Mouse (Mus musculus): ENCODE measurements around the gene Gbp8. TPM values are rescaled to one million over a fixed set of nuclear protein-coding genes. Genes with fewer than 3 reads are reported as not detected.
"Not testable (repeated sequence)": the region's sequence is repeated elsewhere in the genome, so short reads cannot be mapped to it uniquely, and the experiment has no call there.

The Gbp8 gene
- polyA plus RNA-seq, 1 experiment, result 11.3 TPM

GRCm38 (mm10) chr5:105060224-105060623 lies 79.1 kb downstream of the Gbp8 start:
- H3K4me3 ChIP-seq (replicated peaks; ENCODE audit: control insufficient read depth, low read depth, low read length), result no peak overlapping the region
- no peak overlapping the region for H3K27ac ChIP-seq (ENCODE audit: control insufficient read depth, insufficient read depth, low read depth, low read length, poor library complexity)
- 67% methylated on average over 2 of the region's 2 CpGs for whole genome bisulfite sequencing
- TF ChIP-seq POLR2A (IDR thresholded peaks at IDR 0.05; ENCODE audit: borderline replicate concordance, control insufficient read depth, low read depth, low read length) (no peak), CTCF (IDR thresholded peaks at IDR 0.05; ENCODE audit: control insufficient read depth, insufficient read depth, low read length) (no peak)
- no peaks in the 10 kb centered on the region; the same call in 1 of the 2 replicates for H3K4me1 ChIP-seq (ENCODE audit: control insufficient read depth, insufficient read depth, low read length)

DNA sequence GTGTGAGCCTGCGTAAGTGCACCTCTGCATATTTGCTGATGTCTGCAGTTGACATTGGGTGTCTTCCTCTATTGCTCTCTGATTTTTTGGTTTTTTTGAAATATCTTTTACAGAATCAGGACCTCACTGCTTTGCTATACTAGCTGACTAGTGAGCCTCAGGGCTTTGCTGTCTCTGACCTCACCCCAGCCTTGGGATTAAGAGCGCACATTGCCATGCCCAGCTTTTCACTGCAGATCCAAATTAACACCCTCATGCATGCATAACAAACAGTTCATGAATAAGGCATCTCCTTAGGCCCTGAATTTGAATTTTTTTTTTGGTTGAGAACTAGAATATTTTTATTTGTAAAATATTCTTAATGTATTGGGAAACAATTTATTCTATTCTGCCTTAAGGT lies 84.1 kb downstream of the Gbp8 start:
- Histone ChIP-seq H3K27ac (ENCODE audit: control insufficient read depth, insufficient read depth, low read depth, low read length, poor library complexity) (no peak overlapping the region), H3K4me1 (ENCODE audit: control insufficient read depth, insufficient read depth, low read length) (no peaks in the 10 kb centered on the region; the same call in 1 of the 2 replicates), H3K4me3 (replicated peaks; ENCODE audit: control insufficient read depth, low read depth, low read length) (no peak overlapping the region)
- TF ChIP-seq CTCF (IDR thresholded peaks at IDR 0.05; ENCODE audit: control insufficient read depth, insufficient read depth, low read length) (no peak), POLR2A (IDR thresholded peaks at IDR 0.05; ENCODE audit: borderline replicate concordance, control insufficient read depth, low read depth, low read length) (no peak)
- WGBS, result 85% methylated on average over 2 of the region's 2 CpGs

- WGBS, result 43% methylated on average over 1 of the region's 1 CpGs
Observed at GRCm38 (mm10) chr5:105053471-105054169, 85.7 kb downstream of the Gbp8 start.

GRCm38 (mm10) chr5:105032362-105032761 lies 107.0 kb downstream of the Gbp8 start:
- TF ChIP-seq POLR2A (IDR thresholded peaks at IDR 0.05; ENCODE audit: borderline replicate concordance, control insufficient read depth, low read depth, low read length) (no peak), CTCF (IDR thresholded peaks at IDR 0.05; ENCODE audit: control insufficient read depth, insufficient read depth, low read length) (no peak)
- H3K4me3 ChIP-seq (replicated peaks; ENCODE audit: control insufficient read depth, low read depth, low read length), result no peak overlapping the region
- WGBS, result 63% methylated on average over 2 of the region's 2 CpGs
- no peaks in the 10 kb centered on the region for H3K4me1 ChIP-seq (ENCODE audit: control insufficient read depth, insufficient read depth, low read length)
- H3K27ac ChIP-seq (ENCODE audit: control insufficient read depth, insufficient read depth, low read depth, low read length, poor library complexity), result no peak overlapping the region

More at GRCm38 (mm10) chr5:105053471-105054169, 85.7 kb downstream of the Gbp8 start:
- H3K27ac ChIP-seq (ENCODE audit: control insufficient read depth, insufficient read depth, low read depth, low read length, poor library complexity); H3K4me1 ChIP-seq (ENCODE audit: control insufficient read depth, insufficient read depth, low read length); H3K4me3 ChIP-seq (replicated peaks; ENCODE audit: control insufficient read depth, low read depth, low read length): not testable (repeated sequence)

- TF ChIP-seq CTCF (IDR thresholded peaks at IDR 0.05; ENCODE audit: control insufficient read depth, insufficient read depth, low read length) (no peak), POLR2A (IDR thresholded peaks at IDR 0.05; ENCODE audit: borderline replicate concordance, control insufficient read depth, low read depth, low read length) (no peak)
- no peak overlapping the region for H3K4me3 ChIP-seq (replicated peaks; ENCODE audit: control insufficient read depth, low read depth, low read length)
- no peaks in the 10 kb centered on the region for H3K4me1 ChIP-seq (ENCODE audit: control insufficient read depth, insufficient read depth, low read length)
- no peak overlapping the region for H3K27ac ChIP-seq (ENCODE audit: control insufficient read depth, insufficient read depth, low read depth, low read length, poor library complexity)
- 32% methylated on average over 1 of the region's 1 CpGs for WGBS
Observed at GRCm38 (mm10) chr5:105012551-105012950, 126.8 kb downstream of the Gbp8 start.

GRCm38 (mm10) chr5:105011570-105011969 lies 127.8 kb downstream of the Gbp8 start:
- no peak overlapping the region for H3K4me3 ChIP-seq (replicated peaks; ENCODE audit: control insufficient read depth, low read depth, low read length)
- TF ChIP-seq POLR2A (IDR thresholded peaks at IDR 0.05; ENCODE audit: borderline replicate concordance, control insufficient read depth, low read depth, low read length), result no peak
- no peak for TF ChIP-seq CTCF (IDR thresholded peaks at IDR 0.05; ENCODE audit: control insufficient read depth, insufficient read depth, low read length)
- no peak overlapping the region for H3K27ac ChIP-seq (ENCODE audit: control insufficient read depth, insufficient read depth, low read depth, low read length, poor library complexity)
- 43% methylated on average over 4 of the region's 4 CpGs for WGBS
- H3K4me1 ChIP-seq (ENCODE audit: control insufficient read depth, insufficient read depth, low read length), result no peaks in the 10 kb centered on the region

DNA sequence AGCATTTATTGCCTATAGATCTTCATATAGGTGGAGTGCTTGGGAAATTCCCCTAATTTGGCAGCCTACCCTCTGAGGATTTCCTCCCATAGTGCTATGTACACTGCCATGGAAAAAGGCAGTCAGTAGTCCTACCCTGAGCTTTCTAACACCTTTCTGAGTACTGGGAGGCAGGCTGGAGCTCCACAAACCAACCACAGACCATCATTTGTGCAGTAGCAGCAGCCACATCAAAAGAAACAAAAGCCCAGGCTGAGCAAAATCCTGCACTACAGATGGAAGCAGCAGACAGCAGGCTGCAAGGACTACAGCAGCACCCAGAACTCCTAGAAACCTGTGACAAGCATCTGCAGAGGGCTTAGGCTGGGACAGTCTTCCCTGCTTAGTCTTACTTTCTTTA lies 129.0 kb downstream of the Gbp8 start:
- Histone ChIP-seq H3K4me3 (replicated peaks; ENCODE audit: control insufficient read depth, low read depth, low read length) (no peak overlapping the region), H3K4me1 (ENCODE audit: control insufficient read depth, insufficient read depth, low read length) (peaks cover under 1% of the 10 kb centered on the region), H3K27ac (ENCODE audit: control insufficient read depth, insufficient read depth, low read depth, low read length, poor library complexity) (no peak overlapping the region)
- TF ChIP-seq CTCF (IDR thresholded peaks at IDR 0.05; ENCODE audit: control insufficient read depth, insufficient read depth, low read length) (no peak), POLR2A (IDR thresholded peaks at IDR 0.05; ENCODE audit: borderline replicate concordance, control insufficient read depth, low read depth, low read length) (no peak)

- TF ChIP-seq CTCF (IDR thresholded peaks at IDR 0.05; ENCODE audit: control insufficient read depth, insufficient read depth, low read length) (no peak), POLR2A (IDR thresholded peaks at IDR 0.05; ENCODE audit: borderline replicate concordance, control insufficient read depth, low read depth, low read length) (no peak)
- H3K27ac ChIP-seq (ENCODE audit: control insufficient read depth, insufficient read depth, low read depth, low read length, poor library complexity), result no peak overlapping the region
- no peak overlapping the region for H3K4me3 ChIP-seq (replicated peaks; ENCODE audit: control insufficient read depth, low read depth, low read length)
- H3K4me1 ChIP-seq (ENCODE audit: control insufficient read depth, insufficient read depth, low read length), result no peaks in the 10 kb centered on the region
- 87% methylated on average over 2 of the region's 2 CpGs for WGBS
Observed at GRCm38 (mm10) chr5:104989411-104989810, 149.9 kb downstream of the Gbp8 start.

DNA sequence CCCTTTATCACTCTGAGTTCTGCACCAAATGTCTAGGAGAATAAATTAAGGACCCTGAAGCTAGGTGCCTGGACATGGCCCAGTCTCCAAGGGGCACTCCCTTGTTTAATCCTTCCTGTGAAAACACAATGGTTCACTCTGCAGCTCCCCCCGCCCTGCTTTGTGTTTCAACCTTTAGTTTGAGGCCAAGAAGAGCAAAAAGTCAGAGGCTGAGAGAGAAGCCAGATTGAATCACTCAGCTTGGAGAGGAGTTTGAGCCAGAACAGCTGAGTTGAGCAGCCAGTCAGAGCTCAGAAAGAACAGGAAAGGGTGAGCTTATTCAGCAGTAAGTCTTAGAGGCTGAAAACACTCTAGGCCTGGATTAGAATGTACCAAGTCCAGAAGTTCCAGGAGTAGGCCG lies 151.3 kb downstream of the Gbp8 start:
- no peaks in the 10 kb centered on the region for H3K4me1 ChIP-seq (ENCODE audit: control insufficient read depth, insufficient read depth, low read length)
- TF ChIP-seq CTCF (IDR thresholded peaks at IDR 0.05; ENCODE audit: control insufficient read depth, insufficient read depth, low read length), result no peak
- no peak for TF ChIP-seq POLR2A (IDR thresholded peaks at IDR 0.05; ENCODE audit: borderline replicate concordance, control insufficient read depth, low read depth, low read length)
- no peak overlapping the region for H3K4me3 ChIP-seq (replicated peaks; ENCODE audit: control insufficient read depth, low read depth, low read length)
- 66% methylated on average over 2 of the region's 2 CpGs for WGBS
- no peak overlapping the region for H3K27ac ChIP-seq (ENCODE audit: control insufficient read depth, insufficient read depth, low read depth, low read length, poor library complexity)
